Mouse (Mus musculus) G1E (cell line): ENCODE measurements around the gene Adk.

Source experiments
- CTCF ChIP-seq: IDR thresholded peaks from 2 replicates; pipeline ENCODE4 v1.5.1; 2012; ENCODE audit warnings: low read depth, low read length, inconsistent platforms, mixed read lengths
- GATA1 ChIP-seq: IDR thresholded peaks from 2 replicates; pipeline ENCODE4 v1.6.1; 2012; ENCODE audit warnings: borderline replicate concordance, low read length, inconsistent platforms, mixed read lengths
- GATA2 ChIP-seq: IDR thresholded peaks from 2 replicates; pipeline ENCODE4 v1.6.1; 2012; ENCODE audit warnings: low read depth, low read length, inconsistent platforms, borderline replicate concordance

DNA sequence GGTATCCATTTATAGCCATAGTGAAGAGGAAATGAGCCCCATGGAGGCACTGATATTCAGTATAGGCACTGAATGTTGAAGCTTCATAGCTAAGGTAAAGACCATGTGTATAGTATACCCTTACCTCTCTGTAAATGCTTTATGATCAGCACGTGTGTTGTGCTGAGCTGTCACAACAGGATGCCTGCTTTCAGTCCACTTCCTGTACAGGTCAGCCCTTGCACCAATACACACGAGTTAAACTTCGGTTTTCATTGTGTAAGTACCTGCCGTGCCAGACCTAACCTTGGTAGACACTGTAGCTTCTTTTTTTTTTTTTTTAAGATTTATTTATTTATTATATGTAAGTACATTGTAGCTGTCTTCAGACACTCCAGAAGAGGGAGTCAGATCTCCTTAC lies 381.0 kb downstream of the Adk start:
- TF ChIP-seq GATA2 (no peak), CTCF (no peak), GATA1 (no peak)
